Mouse (Mus musculus): Measurements from ENCODE around the gene Asna1.

Asna1 gene

GRCm38 (mm10) chr8:84990349-84990748 is 34.7 kb downstream of the Asna1 start, which contains the start of gene Hook2:
Hook2 (plus strand) TSS chr8:84990603.
- peak; percentile 100 for DNase-seq (ENCODE audit: low read depth, low spot score)

- DNase-seq (ENCODE audit: low read depth, low spot score): peak; percentile 98
These were observed 35.3 kb downstream of the Asna1 start for GRCm38 (mm10) chr8:84989810-84990209.

DNA sequence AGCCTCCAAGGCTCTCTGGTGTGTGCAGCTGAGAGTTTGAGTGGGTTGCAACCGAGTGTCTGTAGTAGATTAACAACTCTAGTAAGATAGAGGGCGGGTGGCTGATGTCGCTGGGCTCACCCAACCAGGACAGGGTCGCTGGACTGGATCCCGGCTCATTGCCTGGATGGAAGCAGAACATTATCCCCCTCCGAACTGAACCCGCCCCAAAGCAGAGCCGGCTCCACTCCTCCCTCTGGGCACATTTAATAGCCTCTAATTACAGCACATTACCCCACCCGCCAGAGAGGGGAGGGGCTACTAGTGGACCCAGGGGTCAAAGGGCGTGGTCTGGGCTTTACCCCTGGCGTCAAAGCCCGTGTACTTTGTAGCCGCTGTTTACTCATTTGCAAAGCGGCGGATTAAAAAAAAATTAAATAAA is 35.8 kb downstream of the Asna1 start:
- DNase-seq (ENCODE audit: low read depth, low spot score): peak; percentile 73

DNA sequence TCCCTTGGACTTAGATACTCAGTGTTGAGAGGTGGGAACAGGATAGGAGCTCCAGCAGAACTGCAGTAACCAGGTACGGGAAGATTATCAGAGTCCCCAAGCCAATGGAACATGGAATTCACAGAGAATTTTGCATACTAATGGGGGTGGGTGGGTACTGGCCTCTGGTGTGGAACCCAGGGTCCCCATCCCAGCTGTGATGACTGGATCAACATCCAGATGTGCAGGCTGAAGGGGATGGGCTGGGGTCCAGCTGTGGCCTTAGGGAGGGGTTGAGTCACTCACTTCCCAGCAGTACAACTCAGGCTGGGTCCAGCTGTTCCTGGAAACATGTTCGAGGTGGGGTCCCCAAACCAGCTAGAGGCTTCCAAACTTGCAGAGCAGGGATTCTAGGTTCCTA is 37.2 kb downstream of the Asna1 start:
- DNase-seq (ENCODE audit: low read depth, low spot score): peak; percentile 42

DNA sequence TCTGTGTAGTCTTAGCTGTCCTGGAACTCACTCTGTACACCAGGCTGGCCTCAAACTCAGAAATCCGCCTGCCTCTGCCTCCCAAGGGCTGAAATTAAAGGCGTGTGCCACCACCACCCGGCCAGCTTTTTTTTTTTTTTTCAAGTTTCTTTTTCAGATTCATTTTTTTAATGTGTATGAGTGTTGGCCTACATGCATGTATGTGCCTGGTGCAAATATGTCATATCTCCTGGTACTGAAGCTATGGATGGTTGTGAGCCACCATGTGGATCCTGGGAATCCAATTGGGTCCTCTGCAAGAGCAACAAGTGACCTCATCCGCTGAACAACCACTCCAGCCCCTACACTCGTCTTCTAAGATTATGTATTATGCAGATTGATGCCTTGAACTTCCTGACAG is 37.7 kb downstream of the Asna1 start:
- no peak for DNase-seq (ENCODE audit: low read depth, low spot score)

DNA sequence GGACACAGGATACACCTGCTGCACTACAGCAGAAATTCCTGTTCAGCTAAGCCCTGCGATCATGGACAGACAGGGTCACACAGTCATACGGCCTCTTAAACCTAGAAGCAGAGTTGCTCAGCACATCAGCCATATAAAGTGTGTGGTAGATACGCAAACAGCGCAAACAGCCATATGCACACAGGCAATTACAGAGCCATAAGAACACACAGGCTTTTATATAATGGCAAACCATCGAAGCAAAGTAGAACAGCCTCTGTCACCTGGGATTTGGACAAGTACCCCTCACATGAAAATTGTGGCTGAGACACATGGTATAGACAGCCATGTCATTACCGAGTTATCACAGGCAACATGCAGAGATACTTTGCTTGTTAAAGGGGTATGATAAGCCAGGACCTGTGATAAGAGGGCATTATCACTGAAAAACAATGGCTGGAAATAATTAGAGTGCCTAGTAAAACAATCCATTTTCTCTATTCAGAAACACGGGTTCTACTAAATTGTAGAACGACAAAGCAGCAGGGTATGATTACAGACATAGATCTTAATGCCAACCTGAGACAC is 38.6 kb downstream of the Asna1 start:
- DNase-seq (ENCODE audit: low read depth, low spot score): peak; percentile 35

DNA sequence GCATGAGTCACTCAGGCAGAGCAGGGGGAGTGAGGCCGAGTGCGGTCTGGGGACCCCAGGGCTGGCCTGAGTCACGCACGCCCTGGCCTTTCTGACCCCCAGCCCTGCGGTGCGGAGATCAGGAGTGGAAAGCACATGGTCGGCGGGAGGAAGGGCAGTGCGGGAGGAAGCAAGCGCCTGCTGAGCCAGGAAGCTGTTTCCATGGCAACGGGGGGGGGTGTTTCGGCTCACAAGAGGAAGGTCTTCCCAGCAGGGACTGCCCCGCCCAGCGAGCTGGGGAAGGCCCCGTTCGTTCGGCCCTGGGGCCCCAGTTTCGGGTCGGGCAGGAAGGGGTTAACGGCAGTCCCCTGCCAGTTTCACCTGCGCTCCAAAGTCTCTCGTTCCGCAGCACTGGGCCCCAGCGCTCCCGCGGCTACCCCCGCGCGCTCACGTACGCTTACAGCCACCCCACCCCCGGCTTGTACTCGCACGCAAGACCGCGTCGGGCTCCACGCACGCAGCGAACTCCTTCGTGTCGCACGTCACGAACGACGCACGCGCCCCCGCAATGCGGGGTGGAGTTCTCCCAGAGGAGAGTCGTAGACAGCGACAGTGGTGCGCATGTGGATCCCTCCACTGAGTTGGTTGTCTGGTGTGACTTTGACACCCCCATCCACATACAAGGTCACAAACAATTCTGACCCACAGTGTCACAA is 39.2 kb downstream of the Asna1 start:
- peak; percentile 81 for DNase-seq (ENCODE audit: low read depth, low spot score)

- peak; percentile 57 for DNase-seq (ENCODE audit: low read depth, low spot score)
These were observed 39.9 kb downstream of the Asna1 start for GRCm38 (mm10) chr8:84985049-84985683.

DNA sequence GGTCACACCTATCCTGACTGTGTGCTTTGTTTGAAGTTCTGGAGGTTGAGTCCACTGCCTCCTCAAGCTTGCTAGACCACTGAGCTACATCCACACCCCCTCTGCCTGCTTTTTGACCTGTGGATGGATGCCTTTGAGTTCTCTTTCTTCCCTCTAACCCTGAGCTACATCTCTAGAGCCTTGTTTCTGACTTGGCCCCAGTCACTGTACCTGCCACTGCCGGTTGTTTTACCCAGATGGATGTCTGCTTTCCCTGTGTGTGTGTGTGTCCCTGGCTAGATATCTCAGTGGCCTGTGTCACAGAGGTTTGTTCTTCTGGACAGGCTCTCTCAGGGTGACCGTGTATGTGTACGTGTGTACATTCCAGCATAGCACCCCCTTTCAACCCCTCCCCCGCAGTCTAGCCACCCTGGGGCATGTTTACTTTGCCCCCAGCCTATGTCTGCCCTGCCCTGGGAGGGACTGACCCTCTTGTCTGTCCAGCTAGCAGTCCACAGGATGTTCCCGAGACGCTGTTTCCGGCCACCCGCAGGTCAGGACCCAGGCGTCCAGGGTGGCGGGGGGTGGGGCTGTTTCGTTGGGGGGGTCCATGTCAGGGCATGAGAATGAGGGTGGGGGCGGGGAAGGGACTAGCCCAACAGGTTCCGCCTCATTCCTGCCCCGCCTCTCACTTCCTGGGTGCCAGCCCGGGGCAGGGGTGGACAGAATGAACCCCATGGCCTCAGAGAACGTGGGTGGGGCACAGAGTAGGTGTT is 40.6 kb downstream of the Asna1 start:
- DNase-seq (ENCODE audit: low read depth, low spot score): no peak

DNA sequence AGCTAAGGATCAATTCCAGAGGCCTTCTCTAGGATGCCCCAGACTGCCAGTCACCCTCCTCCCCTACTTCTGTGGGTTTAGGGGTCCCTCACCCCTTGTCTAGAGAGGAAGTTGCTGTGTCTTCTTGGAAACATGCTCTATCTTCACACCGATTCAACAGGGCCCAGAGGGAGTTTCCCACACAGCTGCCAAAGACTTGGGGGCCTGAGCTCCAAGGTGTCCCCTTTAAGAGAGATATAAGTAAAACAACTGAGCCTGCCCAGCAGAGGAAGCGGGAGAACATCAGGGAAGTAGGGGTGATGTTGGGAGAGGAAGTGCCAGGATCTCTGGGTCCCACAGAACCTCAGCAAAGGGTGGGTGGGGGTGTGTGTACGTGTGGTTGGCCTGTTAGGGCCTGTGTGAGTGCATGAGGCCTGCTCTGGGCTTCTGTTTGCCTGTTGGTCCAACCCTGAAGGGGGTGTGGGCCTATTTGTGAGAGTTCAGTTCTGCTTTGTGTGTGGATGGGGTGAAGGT is 42.5 kb downstream of the Asna1 start:
- peak; percentile 36 for DNase-seq (ENCODE audit: low read depth, low spot score)

- peak; percentile 15 for DNase-seq (ENCODE audit: low read depth, low spot score)
These were observed 43.2 kb downstream of the Asna1 start for GRCm38 (mm10) chr8:84981644-84982498.

GRCm38 (mm10) chr8:84980622-84981358 is 44.3 kb downstream of the Asna1 start:
- DNase-seq (ENCODE audit: low read depth, low spot score): peak; percentile 98

GRCm38 (mm10) chr8:84979599-84980421 is 45.3 kb downstream of the Asna1 start:
- peak; percentile 99 for DNase-seq (ENCODE audit: low read depth, low spot score)

DNA sequence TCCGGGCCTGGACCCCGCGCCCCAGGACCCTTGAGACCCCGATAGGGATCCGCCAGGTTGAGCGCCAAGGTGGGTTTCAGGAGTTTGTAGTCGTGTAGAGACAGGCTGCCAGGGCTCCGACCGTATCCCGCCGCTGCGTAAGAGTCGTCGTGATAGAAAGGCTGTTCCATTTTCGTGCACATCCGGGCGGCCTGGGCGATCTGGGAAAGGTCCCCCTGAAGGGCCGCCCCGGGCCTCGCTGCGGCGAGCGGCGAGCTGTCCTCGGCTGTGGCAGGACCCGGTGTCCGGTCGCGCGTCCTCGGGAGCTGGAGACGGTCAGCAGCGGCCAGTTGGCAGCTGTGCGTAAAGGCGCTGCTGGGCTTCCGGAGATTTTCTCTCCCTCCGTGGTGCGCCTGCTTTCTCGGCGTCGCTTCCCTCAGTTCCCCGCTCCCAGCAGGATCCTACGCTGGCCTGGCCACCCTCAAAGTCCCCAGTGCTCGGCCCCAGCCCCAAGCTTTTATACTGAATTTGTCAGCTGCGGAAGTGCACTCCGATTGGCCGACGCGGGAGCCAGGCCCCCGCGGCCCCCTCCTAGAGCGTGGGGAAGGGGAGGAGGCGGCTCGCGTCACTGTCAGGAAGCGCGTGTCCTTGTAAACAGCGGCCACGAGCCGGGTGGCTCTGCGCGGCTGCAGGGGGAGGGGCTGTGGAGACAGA is 46.7 kb downstream of the Asna1 start, which contains the start of gene Junb:
Gene Junb, minus strand, starts transcription at position 471 of the 693 bp plus-strand sequence.
- DNase-seq (ENCODE audit: low read depth, low spot score): peak; percentile 96

DNA sequence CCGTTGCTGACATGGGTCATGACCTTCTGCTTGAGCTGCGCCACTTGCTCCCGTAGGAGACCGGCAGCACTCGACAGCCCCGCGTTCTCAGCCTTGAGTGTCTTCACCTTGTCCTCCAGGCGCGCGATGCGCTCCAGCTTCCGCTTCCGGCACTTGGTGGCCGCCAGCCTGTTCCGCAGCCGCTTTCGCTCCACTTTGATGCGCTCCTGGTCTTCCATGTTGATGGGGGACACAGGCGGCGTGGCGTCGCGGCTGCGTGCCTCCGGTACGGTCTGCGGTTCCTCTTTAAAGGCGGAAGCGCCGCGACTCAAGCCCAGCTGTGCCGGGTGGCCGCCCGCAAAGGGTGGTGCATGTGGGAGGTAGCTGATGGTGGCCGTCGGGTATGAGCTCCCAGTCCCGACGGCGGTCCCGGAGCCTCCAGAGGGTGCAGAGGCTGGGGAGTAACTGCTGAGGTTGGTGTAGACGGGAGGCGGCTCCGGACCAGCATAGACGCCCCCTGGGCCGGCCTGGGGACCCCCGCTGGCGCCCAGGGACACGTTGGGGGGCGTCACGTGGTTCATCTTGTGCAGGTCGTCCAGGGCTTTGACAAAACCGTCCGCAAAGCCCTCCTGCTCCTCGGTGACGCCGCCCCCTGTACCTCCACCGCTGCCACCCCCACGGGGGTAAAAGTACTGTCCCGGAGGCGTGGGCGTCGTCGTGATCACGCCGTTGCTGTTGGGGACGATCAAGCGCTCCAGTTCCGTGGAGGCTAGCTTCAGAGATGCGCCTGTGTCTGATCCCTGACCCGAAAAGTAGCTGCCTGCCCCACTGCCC is 47.4 kb downstream of the Asna1 start:
- DNase-seq (ENCODE audit: low read depth, low spot score): peak; percentile 78

DNA sequence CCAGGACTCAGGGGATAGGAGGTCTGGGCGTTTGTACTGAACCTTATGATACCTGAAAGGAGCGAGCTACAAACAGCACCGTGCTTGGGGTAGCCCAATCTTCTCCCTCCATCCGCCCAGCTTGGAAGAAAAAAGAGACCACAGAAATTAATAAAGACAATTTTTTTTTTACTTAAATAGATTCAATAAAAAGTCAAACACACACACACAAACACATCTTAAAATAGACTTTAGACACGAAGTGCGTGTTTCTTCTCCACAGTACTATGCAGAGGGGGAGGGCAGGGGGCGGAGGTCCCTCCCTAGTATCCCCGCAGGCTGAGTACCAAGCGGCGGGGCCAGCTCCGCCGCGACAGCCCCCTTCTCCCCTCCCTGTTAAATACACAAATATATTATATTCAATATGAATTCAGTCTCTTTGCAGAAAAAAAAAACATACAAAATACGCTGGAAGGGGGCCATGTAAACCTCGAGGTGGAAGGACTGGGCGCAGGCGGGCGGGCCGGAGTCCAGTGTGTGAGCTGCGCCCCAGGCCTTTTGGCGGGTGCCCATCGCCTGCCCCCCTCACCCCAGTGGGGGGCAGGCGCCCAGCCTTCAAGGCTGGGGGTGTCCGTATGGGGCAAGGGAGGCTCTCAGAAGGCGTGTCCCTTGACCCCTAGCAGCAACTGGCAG is 48.2 kb downstream of the Asna1 start:
- DNase-seq (ENCODE audit: low read depth, low spot score): peak; percentile 56

DNA sequence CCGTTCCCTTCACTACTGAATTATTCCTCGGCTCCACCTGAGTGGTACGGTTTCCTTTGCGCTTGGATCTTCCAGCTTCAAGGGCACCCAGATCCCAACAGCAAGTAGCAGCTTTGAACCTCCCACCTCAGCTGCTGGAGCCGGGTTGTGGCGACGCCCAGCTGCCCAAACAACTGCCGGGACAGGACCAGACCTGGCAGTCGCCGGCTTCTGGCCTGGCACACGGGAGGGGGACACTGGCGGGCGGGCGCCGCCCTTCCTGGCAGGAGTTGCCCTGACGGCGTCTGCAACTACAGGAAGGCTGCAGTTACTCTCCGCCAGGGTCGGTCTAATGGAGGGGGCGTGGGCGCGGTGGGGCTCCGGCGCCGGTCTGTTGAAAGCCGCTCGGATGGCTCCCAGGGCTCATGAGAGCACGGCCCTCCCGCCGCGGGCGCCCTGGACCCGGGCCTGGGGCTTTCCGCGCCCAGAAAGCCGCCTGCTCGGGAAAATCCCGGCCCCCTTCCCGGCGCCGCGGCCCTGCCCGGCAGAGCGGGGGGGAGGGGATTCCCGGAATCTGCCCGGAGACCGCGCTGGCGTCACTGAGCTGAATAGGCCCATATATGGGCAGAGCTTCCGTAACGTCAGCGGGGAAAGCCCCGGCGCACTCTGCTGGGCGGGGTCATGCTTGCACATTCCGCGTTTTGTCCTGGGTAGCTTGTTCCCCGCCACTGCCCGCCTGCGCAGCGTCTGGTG is 48.9 kb downstream of the Asna1 start:
- peak; percentile 97 for DNase-seq (ENCODE audit: low read depth, low spot score)

Data from 3T3-L1 (cell line).